Mouse (Mus musculus) adrenal gland, postnatal 25 days (tissue): ENCODE data around the gene Als2. TPM values are rescaled to one million over a fixed set of nuclear protein-coding genes. Genes with fewer than 3 reads are reported as not detected.

ENCODE experiments used
- DNase-seq: peaks from one replicate; pipeline ENCODE4 v3.0.0; 2021; ENCODE audit warnings: mixed read lengths
- total RNA-seq: library from RNA; stranded (reverse); gene quantifications from 2 replicates; pipeline ENCODE4 v1.2.3, GENCODE M21; 2021

Gene Als2
- total RNA-seq, 1 experiment from 2014 or later = 12.4 TPM

- no peak for DNase-seq
Measured at GRCm38 (mm10) chr1:59212076-59212779, 24.8 kb downstream of the Als2 start.

GRCm38 (mm10) chr1:59211651-59212050, 25.4 kb downstream of the Als2 start:
- DNase-seq = no peak

DNA sequence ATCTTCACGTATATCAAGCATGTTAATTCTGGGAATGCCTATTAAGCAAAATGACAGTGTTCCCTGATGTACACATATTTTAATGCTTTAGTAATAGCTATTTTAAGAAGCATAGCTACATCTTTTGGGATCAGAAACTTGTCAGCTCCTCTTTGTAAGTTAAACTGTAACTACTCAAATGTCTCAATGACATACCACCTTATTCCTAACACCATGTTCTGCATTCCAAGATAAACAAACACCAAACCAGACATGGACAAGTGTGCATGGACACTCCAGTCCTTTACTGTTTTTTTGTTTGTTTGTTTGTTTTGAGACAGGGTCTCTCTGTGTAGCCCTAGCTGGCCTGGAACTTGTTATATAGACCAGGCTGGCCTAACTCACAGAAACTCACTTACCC, 28.7 kb downstream of the Als2 start:
- no peak for DNase-seq

- DNase-seq = no peak
Measured at GRCm38 (mm10) chr1:59204489-59204888, 32.5 kb downstream of the Als2 start.

DNA sequence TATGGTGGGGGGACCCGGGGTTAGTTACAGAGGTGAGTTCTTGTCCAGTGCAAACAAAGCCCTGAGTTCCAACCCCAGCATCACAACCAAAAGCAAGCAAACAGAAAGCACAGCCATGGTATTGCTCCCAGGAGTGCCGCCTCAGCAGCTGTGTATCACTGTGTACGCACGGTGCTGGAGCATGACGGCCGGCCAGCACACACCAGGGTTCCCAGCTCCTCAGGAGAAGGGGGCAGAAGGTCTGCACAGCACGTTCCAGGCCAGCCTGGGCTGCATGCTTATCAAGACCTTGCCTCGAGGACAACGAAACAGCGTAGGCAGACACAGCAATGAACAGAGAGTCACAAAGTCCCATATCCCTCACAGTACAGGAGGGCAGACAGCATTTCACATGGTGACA, 34.7 kb downstream of the Als2 start:
- DNase-seq = no peak

DNA sequence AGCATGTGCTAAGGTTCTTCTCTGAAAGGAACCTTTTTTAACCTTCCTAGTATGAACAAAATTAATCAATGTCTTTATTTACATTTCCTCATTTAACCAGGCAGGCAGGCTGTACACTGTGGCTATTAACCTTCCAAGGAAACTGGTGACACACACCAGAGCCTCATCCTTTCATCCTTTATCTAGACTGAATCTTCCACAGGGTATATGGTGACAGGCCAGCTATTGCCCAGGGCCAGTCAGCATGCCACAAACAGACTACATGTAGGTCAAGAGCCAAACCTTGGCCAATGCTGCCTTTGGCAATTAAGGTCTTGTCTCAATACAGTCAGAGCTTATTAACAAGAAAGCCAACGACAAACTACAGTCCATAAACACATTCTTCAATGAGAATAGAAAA, 35.5 kb downstream of the Als2 start:
- DNase-seq = no peak

DNA sequence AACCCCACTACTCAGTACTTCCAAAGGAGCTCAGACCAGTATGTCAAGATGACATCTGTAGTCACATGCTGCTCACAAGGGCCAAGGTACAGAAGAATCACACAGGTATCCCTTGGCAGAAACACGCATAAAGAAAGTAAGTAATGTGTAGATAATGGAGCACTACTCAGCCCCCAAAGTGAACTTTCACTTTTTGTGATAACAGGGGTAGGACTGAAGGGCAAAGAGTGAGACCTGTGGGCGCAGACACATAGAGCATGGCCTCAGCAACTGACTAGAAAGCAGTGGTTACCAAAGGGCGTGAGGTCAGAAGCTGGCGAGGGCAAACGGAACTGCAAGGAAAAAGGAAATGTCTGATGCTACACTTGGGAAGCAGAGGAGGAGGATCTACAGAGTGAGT, 36.1 kb downstream of the Als2 start:
- DNase-seq = no peak

- no peak for DNase-seq
Measured at GRCm38 (mm10) chr1:59194979-59195378, 42.1 kb downstream of the Als2 start.

DNA sequence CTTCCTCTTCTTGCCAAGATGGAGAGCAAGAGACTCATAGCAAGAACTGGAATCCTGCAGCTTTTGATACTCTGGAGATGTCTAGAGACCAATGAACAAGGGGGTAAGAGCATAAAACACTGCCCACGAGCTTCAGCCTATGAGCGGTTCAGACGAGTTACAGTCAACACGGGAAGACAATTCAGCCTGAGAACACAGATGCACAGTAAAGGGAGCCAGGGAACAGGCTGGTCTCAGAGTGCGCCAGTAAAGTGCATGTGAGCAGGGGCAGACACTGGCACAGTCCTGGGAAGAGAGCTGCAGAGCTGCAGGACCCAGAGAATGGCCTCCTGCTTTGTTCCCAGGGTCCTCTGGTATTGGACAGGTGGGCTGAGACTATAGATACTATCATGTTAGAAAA, 49.2 kb downstream of the Als2 start:
- no peak for DNase-seq

DNA sequence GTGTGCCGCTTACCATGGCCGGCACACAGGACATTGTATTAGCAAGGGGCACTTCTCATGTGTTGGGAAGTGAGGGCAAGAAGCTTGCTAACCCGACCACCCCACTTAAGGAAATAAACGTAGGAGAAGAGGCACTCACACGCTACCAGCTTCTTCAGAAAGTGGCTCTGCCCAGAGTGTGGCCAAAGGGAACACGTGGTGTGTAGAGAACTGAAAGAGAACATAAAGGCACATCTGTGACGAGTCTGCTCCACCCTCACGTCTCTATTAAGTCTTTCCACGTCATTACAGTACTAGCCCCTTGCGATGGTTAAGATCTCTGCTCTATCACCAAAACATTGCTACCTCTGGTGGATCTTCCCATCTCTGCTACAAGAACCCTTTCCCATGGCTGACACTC, 50.7 kb downstream of the Als2 start:
- DNase-seq = no peak

DNA sequence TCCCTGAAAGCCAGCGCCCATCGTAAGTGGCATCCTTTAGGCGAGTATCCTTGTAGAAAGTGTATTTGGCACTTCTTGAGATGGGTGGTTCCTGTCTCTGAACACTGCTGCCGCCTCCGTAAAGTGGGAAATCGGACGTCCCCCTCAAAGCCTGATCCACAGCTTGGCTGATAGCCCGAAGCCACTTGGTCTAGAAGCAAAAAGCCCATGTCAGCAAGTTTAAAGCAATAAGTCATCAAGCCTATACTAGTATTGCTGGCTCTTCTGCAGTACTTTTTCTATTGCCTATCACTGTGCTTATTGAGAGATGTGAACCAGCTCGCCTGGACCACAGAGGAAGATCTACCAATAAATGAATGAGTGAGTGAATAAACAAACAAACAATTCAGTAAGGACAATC, 51.6 kb downstream of the Als2 start:
- no peak for DNase-seq

DNA sequence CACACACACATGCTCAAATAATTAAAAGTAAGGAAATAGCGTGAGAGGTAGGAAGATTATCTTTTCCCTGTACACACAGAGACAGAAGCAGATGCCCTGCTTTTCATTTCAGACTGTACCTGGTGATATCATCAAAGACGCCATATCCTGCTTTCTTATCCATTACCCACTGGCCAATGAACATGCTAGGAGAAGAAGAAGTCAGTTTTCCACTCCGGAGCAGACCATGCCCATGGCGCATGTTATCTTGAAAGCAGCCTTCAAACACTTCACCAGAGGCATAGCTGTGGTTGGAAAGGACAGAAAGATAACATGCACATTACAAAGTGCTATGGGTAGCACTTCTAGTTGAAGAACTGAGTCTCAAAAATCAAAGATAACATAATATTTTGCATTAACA, 54.0 kb downstream of the Als2 start:
- no peak for DNase-seq

GRCm38 (mm10) chr1:59182373-59182772, 54.7 kb downstream of the Als2 start:
- no peak for DNase-seq

DNA sequence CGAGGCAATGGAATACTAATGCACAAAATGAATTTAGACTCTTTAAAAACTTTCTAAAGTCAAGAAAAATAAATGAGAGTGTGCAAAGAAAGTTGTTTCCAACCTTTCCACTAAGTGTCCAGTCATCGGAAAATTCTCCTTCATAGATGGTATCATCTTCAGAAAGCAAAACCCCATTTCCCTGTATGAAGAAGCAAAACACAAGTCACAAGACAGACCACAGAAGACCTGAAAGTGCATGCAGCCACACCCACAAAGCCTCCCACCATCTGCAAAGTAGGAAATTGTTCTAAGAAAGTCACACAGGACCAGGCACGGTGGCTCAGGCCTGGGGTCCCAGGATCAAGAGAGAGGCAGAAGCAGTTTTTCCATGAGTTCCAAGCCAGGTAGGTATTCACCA, 57.0 kb downstream of the Als2 start:
- DNase-seq = no peak

DNA sequence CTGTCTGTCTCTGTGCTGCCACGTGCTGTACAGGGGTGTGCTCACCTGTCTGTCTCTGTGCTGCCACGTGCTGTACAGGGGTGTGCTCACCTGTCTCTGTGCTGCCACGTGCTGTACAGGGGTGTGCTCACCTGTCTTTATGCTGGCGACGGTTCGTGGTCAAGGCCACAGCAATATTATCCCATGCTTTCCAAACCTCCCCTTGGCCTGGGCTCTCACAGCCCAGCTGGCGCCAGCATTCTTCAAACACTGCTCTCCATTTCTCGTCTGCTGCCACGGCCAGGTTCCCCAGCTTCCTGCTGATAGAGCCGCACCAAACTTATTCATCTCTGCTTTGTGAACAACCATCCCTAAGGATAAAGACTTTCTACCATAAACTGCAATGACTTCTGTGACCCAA, 58.6 kb downstream of the Als2 start:
- DNase-seq = no peak

- DNase-seq = no peak
Measured at GRCm38 (mm10) chr1:59174514-59175373, 62.3 kb downstream of the Als2 start.

DNA sequence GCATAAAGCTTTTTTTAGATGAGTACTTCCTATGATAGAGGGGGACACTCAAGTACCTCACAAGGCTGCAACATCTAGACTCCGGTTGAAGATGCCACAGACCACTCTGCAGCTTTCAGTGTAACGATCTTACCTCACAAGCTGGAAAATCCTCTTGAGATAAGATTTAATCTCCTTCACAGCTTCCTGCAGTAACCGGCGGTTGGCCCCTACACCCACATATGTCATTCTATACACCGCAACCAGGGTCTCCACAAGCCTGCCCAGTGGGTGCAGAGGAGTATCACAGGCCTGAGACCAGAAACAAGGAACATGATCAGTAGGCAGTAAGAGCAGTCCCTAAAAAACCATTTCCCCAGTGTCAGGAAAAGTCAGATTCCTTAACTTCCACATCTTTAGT, 64.0 kb downstream of the Als2 start:
- no peak for DNase-seq

- DNase-seq = no peak
Measured at GRCm38 (mm10) chr1:59171875-59172274, 65.2 kb downstream of the Als2 start.

- no peak for DNase-seq
Measured at GRCm38 (mm10) chr1:59170290-59170689, 66.7 kb downstream of the Als2 start.

DNA sequence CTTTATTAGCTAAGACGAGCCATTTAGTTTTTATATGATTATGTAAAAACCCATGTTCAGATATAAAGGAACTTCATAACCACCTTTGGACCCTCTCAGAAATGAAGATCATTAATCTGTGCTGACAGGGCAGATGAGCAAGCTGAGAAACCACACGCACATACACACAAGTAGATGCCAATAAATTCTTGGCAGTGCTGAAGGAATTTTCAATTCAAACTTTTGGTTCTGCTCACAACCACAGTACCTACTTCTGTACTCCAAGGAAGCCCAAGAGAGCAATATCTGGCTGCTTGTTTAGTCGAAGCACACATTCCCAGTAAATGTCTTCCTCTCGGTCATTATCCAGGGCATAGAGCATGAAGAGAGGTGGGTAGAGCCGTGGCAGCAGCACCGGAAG, 67.4 kb downstream of the Als2 start:
- DNase-seq = no peak

GRCm38 (mm10) chr1:59168556-59168955, 68.5 kb downstream of the Als2 start:
- DNase-seq = no peak

GRCm38 (mm10) chr1:59167654-59168425, 69.2 kb downstream of the Als2 start:
- DNase-seq = no peak
